Mouse (Mus musculus) ZHBTc4 (cell line): ENCODE data around the gene Txnrd1.

ENCODE experiments used
- DNase-seq: peaks from one replicate; pipeline ENCODE4 v3.0.0-alpha.2; 2011; ENCODE audit warnings: low read depth, low spot score

Txnrd1 gene

GRCm38 (mm10) chr10:82866356-82866755, 32.6 kb downstream of the Txnrd1 start, which contains the start of gene Eid3:
Gene Eid3, plus strand, starts transcription at chr10:82866626.
- DNase-seq = peak; percentile 92

- peak; percentile 23 for DNase-seq
Measured at GRCm38 (mm10) chr10:82866832-82867231, 33.1 kb downstream of the Txnrd1 start.

- no peak for DNase-seq
Measured at GRCm38 (mm10) chr10:82868418-82869086, 34.8 kb downstream of the Txnrd1 start.

GRCm38 (mm10) chr10:82875446-82875845, 41.7 kb downstream of the Txnrd1 start:
- no peak for DNase-seq

- peak; percentile 83 for DNase-seq
Measured at GRCm38 (mm10) chr10:82876076-82876796, 42.5 kb downstream of the Txnrd1 start.

- no peak for DNase-seq
Measured at GRCm38 (mm10) chr10:82887354-82887753, 53.6 kb downstream of the Txnrd1 start.

GRCm38 (mm10) chr10:82888576-82888975, 54.8 kb downstream of the Txnrd1 start:
- no peak for DNase-seq

- no peak for DNase-seq
Measured at GRCm38 (mm10) chr10:82889447-82889973, 55.8 kb downstream of the Txnrd1 start.

GRCm38 (mm10) chr10:82890936-82891335, 57.2 kb downstream of the Txnrd1 start:
- DNase-seq = no peak

- DNase-seq = no peak
Measured at GRCm38 (mm10) chr10:82891427-82891826, 57.7 kb downstream of the Txnrd1 start.

- no peak for DNase-seq
Measured at GRCm38 (mm10) chr10:82892442-82893055, 58.8 kb downstream of the Txnrd1 start.

GRCm38 (mm10) chr10:82893872-82894650, 60.3 kb downstream of the Txnrd1 start:
- peak; percentile 49 for DNase-seq

GRCm38 (mm10) chr10:82897936-82898335, 64.2 kb downstream of the Txnrd1 start:
- DNase-seq = peak; percentile 67

GRCm38 (mm10) chr10:82898893-82899292, 65.1 kb downstream of the Txnrd1 start:
- peak; percentile 29 for DNase-seq

- peak; percentile 83 for DNase-seq
Measured at GRCm38 (mm10) chr10:82899810-82900421, 66.2 kb downstream of the Txnrd1 start.

GRCm38 (mm10) chr10:82900546-82900945, 66.8 kb downstream of the Txnrd1 start:
- peak; percentile 52 for DNase-seq

GRCm38 (mm10) chr10:82901436-82901835, 67.7 kb downstream of the Txnrd1 start:
- DNase-seq = peak; percentile 94

- no peak for DNase-seq
Measured at GRCm38 (mm10) chr10:82908526-82908925, 74.8 kb downstream of the Txnrd1 start.

- DNase-seq = peak; percentile 79
Measured at GRCm38 (mm10) chr10:82909382-82909781, 75.6 kb downstream of the Txnrd1 start.

GRCm38 (mm10) chr10:82910198-82910597, 76.4 kb downstream of the Txnrd1 start:
- peak; percentile 29 for DNase-seq

GRCm38 (mm10) chr10:82913238-82913637, 79.5 kb downstream of the Txnrd1 start:
- no peak for DNase-seq
